Mouse (Mus musculus) C2C12 (cell line): ENCODE data around the gene Tcf7l1.

Experiments used
- CTCF ChIP-seq: IDR thresholded peaks from one replicate; pipeline ENCODE4 v1.5.1; 2011; ENCODE audit not compliant: control insufficient read depth, insufficient read depth, insufficient read length
- FOSL1 ChIP-seq: IDR thresholded peaks from one replicate; pipeline ENCODE4 v1.8.0; 2011; ENCODE audit warnings: mild to moderate bottlenecking, low read length; ENCODE audit not compliant: poor library complexity, insufficient read depth, severe bottlenecking
- MAX ChIP-seq: IDR thresholded peaks from one replicate; pipeline ENCODE4 v1.6.1; 2011; ENCODE audit warnings: mild to moderate bottlenecking, control low read depth

DNA sequence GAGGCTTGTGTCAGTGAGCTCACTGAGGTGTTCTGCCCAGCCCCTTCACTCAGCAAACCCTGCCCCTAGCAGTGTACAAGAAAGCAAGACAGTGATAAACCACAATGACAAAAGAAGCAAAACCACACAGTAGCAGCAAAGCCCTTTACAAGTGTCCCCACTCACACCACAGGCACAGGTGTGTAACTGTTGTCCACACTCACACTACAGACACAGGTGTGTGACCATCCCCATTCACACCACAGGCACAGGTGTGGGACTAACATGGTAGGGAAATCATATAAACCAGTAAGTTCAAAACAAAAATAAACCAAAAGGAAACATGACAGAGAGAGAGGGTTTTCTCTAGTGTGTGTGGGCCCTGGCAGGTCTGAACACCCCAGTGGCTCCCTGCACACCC, 200.7 kb downstream of the Tcf7l1 start:
- TF ChIP-seq MAX: no peak
- TF ChIP-seq CTCF: no peak
- TF ChIP-seq FOSL1: no peak
